Mouse (Mus musculus) lung, embryonic 14.5 days (tissue): Measurements from ENCODE around the gene Vwc2l. TPM values are rescaled to one million over a fixed set of nuclear protein-coding genes. Genes with fewer than 3 reads are reported as not detected.

Source experiments
- ATAC-seq: fragments of 200-750 bp; cut with Nextera tagmentation; 2 replicates; pipeline ENCODE4 v1.8.0; 2017; ENCODE audit warnings: mild to moderate bottlenecking, moderate TSS enrichment, moderate library complexity; ENCODE audit not compliant: insufficient read depth
- DNase-seq: peaks from one replicate; pipeline ENCODE4 v3.0.0-alpha.2; 2015
- H3K27ac ChIP-seq: fragments of 300-500 bp; sonication (generic); 2 replicates; pipeline ENCODE4 v1.5.1; 2014; ENCODE audit warnings: low read depth, mild to moderate bottlenecking, moderate library complexity
- H3K27me3 ChIP-seq: fragments of 300-500 bp; sonication (generic); 2 replicates; pipeline ENCODE4 v1.6.1; 2014; ENCODE audit warnings: low read length, control low read depth; ENCODE audit not compliant: insufficient read depth
- H3K36me3 ChIP-seq: fragments of 300-500 bp; sonication (generic); 2 replicates; pipeline ENCODE4 v1.6.1; 2014; ENCODE audit warnings: control low read depth; ENCODE audit not compliant: insufficient read depth
- H3K4me1 ChIP-seq: fragments of 300-500 bp; sonication (generic); 2 replicates; pipeline ENCODE4 v1.6.1; 2014; ENCODE audit warnings: antibody characterized with exemption, control low read depth; ENCODE audit not compliant: insufficient read depth
- H3K4me2 ChIP-seq: fragments of 300-500 bp; sonication (generic); 2 replicates; pipeline ENCODE4 v1.6.1; 2014; ENCODE audit warnings: mild to moderate bottlenecking
- H3K4me3 ChIP-seq: fragments of 300-500 bp; sonication (generic); 2 replicates; pipeline ENCODE4 v1.5.1; 2014; ENCODE audit warnings: low read depth, low read length
- H3K9ac ChIP-seq: fragments of 300-500 bp; sonication (generic); 2 replicates; pipeline ENCODE4 v1.6.1; 2014
- H3K9me3 ChIP-seq: fragments of 300-500 bp; sonication (generic); 2 replicates; pipeline ENCODE4 v1.6.1; 2016; ENCODE audit warnings: low read depth, low read length, control low read depth
- CTCF ChIP-seq: IDR thresholded peaks from 2 replicates; pipeline ENCODE4 v1.5.1; 2016; ENCODE audit warnings: antibody characterized with exemption, low read depth
- WGBS: fragments of 180-500 bp; shearing (Covaris S2); extraction: QIAGEN DNeasy Blood & Tissue Kit; methylation state at CpG from one replicate; pipeline ENCODE4 v1.1.7; 2014; 5-methylcytosine and 5-hydroxymethylcytosine counted together
- polyA plus RNA-seq: library from polyadenylated mRNA; unstranded; fragments of >200 nt; fragmentation: Nextera tagmentation; extraction: Ambion mirVana; gene quantifications from 2 replicates; pipeline ENCODE4 v1.2.1, GENCODE M21; 2014

The Vwc2l gene
- polyA plus RNA-seq, 1 experiment from 2014 or later: not detected

GRCm38 (mm10) chr1:70853446-70853845 is 127.9 kb downstream of the Vwc2l start:
- H3K4me2 ChIP-seq: no peak overlapping the region
- TF ChIP-seq CTCF: no peak
- no peak overlapping the region for H3K27ac ChIP-seq
- 44% methylated on average over 11 of the region's 11 CpGs for WGBS
- ATAC-seq (peak; percentile 70), DNase-seq (peak; percentile 81)
- no peaks in the 10 kb centered on the region for H3K36me3 ChIP-seq
- no peak overlapping the region for H3K4me3 ChIP-seq
- no peaks in the 10 kb centered on the region for H3K4me1 ChIP-seq
- no peak overlapping the region for H3K9ac ChIP-seq
- H3K27me3 ChIP-seq: no peaks in the 10 kb centered on the region
- no peaks in the 10 kb centered on the region for H3K9me3 ChIP-seq

DNA sequence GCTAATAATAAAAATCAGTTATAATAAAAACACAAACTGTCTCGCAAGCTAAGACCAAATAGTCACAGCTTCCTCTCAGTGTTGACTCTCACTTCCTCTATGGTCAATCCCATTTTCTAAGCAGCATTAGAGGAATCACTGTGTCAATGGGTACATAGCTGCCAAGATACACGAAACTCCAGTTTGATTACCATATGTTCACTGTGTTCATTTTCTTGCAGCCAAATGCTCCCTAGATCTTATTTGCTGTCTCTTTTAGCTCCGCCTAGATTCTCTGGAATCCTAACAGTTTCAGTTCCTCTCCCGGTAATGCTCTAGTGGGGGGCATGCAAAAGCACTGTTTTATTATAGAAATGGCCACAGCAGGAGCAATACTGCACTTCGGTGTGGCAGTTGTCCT is 130.4 kb downstream of the Vwc2l start:
- no peak for TF ChIP-seq CTCF
- 68% methylated on average over 5 of the region's 5 CpGs for WGBS
- H3K9me3 ChIP-seq: no peaks in the 10 kb centered on the region
- H3K36me3 ChIP-seq: no peaks in the 10 kb centered on the region
- no peak overlapping the region for H3K27ac ChIP-seq
- H3K4me2 ChIP-seq: no peak overlapping the region
- H3K9ac ChIP-seq: no peak overlapping the region
- ATAC-seq (no peak), DNase-seq (no peak)
- no peaks in the 10 kb centered on the region for H3K4me1 ChIP-seq
- H3K4me3 ChIP-seq: no peak overlapping the region
- no peaks in the 10 kb centered on the region for H3K27me3 ChIP-seq

DNA sequence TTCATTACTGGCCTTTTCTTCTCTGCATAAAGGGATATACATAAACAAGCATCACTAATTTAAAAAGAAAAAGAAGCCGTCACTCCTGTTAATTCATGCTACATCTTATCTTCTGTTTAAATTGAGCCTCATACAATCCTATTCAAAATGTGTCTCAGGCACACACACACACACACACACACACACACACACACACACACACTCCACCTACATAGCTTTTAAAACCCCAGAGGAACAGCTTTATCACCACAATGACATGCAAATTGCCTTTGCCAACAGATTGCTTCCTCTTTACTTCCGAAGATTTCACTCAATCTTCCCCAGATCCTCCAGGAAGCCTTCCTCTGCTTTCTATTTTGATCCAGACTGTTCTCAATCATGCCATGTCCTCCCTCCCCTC is 136.2 kb downstream of the Vwc2l start:
- no peak for TF ChIP-seq CTCF
- no peak overlapping the region for H3K4me3 ChIP-seq
- H3K9me3 ChIP-seq: no peaks in the 10 kb centered on the region
- H3K36me3 ChIP-seq: no peaks in the 10 kb centered on the region
- no peaks in the 10 kb centered on the region for H3K4me1 ChIP-seq
- ATAC-seq (no peak), DNase-seq (no peak)
- no peak overlapping the region for H3K9ac ChIP-seq
- WGBS: 51% methylated on average over 2 of the region's 2 CpGs
- H3K27ac ChIP-seq: no peak overlapping the region
- no peak overlapping the region for H3K4me2 ChIP-seq
- H3K27me3 ChIP-seq: no peaks in the 10 kb centered on the region

- Histone ChIP-seq H3K27ac (no peak overlapping the region), H3K4me2 (no peak overlapping the region), H3K36me3 (no peaks in the 10 kb centered on the region), H3K9ac (no peak overlapping the region), H3K9me3 (no peaks in the 10 kb centered on the region), H3K4me3 (no peak overlapping the region), H3K27me3 (no peaks in the 10 kb centered on the region), H3K4me1 (no peaks in the 10 kb centered on the region)
- 53% methylated on average over 5 of the region's 5 CpGs for WGBS
- no peak for TF ChIP-seq CTCF
- peak; percentile 81 for DNase-seq
- peak; percentile 65 for ATAC-seq
These were observed 140.6 kb downstream of the Vwc2l start for GRCm38 (mm10) chr1:70866137-70866536.

GRCm38 (mm10) chr1:70880496-70880895 is 155.0 kb downstream of the Vwc2l start:
- no peak overlapping the region for H3K4me2 ChIP-seq
- ATAC-seq: no peak
- H3K9ac ChIP-seq: no peak overlapping the region
- H3K27me3 ChIP-seq: no peaks in the 10 kb centered on the region
- no peak overlapping the region for H3K4me3 ChIP-seq
- DNase-seq: no peak
- H3K27ac ChIP-seq: no peak overlapping the region
- H3K36me3 ChIP-seq: no peaks in the 10 kb centered on the region
- WGBS: 88% methylated on average over 2 of the region's 2 CpGs
- H3K9me3 ChIP-seq: no peaks in the 10 kb centered on the region
- TF ChIP-seq CTCF: no peak
- no peaks in the 10 kb centered on the region for H3K4me1 ChIP-seq

DNA sequence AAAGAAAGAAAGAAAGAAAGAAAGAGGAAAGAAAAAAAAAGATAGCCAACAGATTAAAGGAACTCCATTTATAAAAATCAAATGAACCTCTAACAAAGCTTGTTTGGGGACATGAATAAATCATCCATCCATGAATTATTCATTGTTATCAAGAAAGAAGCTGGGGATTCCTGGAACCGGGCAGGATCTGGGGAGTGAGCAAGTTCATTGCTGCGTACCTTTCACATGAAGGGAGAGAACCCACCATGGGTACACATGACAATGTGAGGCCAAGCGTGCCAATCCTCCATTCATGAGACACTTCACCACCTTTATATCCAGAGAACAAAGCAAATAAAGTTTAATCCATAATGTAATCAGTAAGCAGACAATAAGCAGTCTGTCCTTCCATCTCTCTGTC is 155.8 kb downstream of the Vwc2l start:
- no peak for ATAC-seq
- TF ChIP-seq CTCF: no peak
- H3K9me3 ChIP-seq: no peaks in the 10 kb centered on the region
- H3K9ac ChIP-seq: no peak overlapping the region
- H3K4me1 ChIP-seq: no peaks in the 10 kb centered on the region
- DNase-seq: no peak
- H3K4me2 ChIP-seq: no peak overlapping the region
- no peak overlapping the region for H3K27ac ChIP-seq
- no peaks in the 10 kb centered on the region for H3K36me3 ChIP-seq
- WGBS: 79% methylated on average over 3 of the region's 3 CpGs
- no peaks in the 10 kb centered on the region for H3K27me3 ChIP-seq
- no peak overlapping the region for H3K4me3 ChIP-seq

DNA sequence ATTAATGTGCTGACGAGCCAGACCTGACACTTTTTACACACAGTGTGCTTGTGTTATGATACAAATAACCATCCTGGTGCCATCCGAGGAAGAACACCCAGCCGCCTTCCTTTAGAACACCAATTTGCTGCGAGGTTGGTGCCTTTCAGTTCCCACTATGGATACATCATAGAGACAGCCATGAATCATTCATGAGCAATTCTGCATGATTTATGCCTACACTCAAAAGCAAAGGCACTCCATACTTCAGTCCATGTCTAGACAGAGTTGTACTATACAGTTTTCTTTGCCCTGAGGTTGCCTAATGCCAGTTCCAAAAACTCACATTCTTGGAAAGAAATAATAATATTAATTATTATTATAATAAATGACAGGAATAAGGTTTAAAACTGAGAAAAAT is 158.6 kb downstream of the Vwc2l start:
- no peaks in the 10 kb centered on the region for H3K36me3 ChIP-seq
- DNase-seq: no peak
- ATAC-seq: no peak
- H3K4me2 ChIP-seq: no peak overlapping the region
- H3K27ac ChIP-seq: no peak overlapping the region
- H3K9ac ChIP-seq: no peak overlapping the region
- H3K4me1 ChIP-seq: no peaks in the 10 kb centered on the region
- no peaks in the 10 kb centered on the region for H3K9me3 ChIP-seq
- WGBS: 68% methylated on average over 4 of the region's 4 CpGs
- TF ChIP-seq CTCF: no peak
- no peak overlapping the region for H3K4me3 ChIP-seq
- no peaks in the 10 kb centered on the region for H3K27me3 ChIP-seq

- DNase-seq (no peak), ATAC-seq (no peak)
- Histone ChIP-seq H3K9me3 (no peaks in the 10 kb centered on the region), H3K27me3 (no peaks in the 10 kb centered on the region), H3K36me3 (no peaks in the 10 kb centered on the region), H3K4me1 (no peaks in the 10 kb centered on the region), H3K4me2 (no peak overlapping the region), H3K4me3 (no peak overlapping the region), H3K9ac (no peak overlapping the region), H3K27ac (no peak overlapping the region)
- TF ChIP-seq CTCF: no peak
- WGBS: 10% methylated on average over 3 of the region's 3 CpGs
These were observed 176.8 kb downstream of the Vwc2l start for GRCm38 (mm10) chr1:70902311-70902710.
